Mouse (Mus musculus): ENCODE measurements around the gene Nufip2. TPM values are rescaled to one million over a fixed set of nuclear protein-coding genes. Genes with fewer than 3 reads are reported as not detected.

Nufip2 gene
- polyA plus RNA-seq, 1 experiment from 2014 or later: 5.0 TPM

DNA sequence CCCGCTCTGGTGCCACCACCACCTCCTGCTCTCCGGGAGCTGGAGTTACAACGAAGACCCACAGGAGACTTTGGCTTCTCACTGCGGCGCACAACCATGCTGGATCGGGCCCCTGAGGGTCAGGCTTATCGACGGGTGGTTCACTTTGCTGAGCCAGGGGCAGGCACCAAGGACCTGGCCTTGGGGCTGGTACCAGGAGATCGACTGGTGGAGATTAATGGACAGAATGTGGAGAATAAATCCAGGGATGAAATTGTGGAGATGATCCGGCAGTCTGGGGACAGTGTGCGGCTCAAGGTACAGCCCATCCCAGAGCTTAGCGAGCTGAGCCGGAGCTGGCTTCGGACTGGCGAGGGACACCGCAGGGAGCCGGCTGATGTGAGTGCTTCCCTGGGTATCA is 92.0 kb downstream of the Nufip2 start:
- peaks cover 11% of the 10 kb centered on the region; the same call in 1 of the 2 replicates for H3K36me3 ChIP-seq
- peaks cover 5% of the 10 kb centered on the region for H3K4me1 ChIP-seq
- H3K27ac ChIP-seq: no peak overlapping the region
- no peak for ATAC-seq (ENCODE audit: insufficient read depth, low FRiP score, low read depth)
- no peak overlapping the region for H3K4me3 ChIP-seq (replicated peaks)
- 88% methylated on average over 17 of the region's 17 CpGs for WGBS
- H3K9ac ChIP-seq: no peak overlapping the region
- H3K4me2 ChIP-seq: no peak overlapping the region
- H3K27me3 ChIP-seq (replicated peaks): no peaks in the 10 kb centered on the region
- H3K9me3 ChIP-seq: no peaks in the 10 kb centered on the region

DNA sequence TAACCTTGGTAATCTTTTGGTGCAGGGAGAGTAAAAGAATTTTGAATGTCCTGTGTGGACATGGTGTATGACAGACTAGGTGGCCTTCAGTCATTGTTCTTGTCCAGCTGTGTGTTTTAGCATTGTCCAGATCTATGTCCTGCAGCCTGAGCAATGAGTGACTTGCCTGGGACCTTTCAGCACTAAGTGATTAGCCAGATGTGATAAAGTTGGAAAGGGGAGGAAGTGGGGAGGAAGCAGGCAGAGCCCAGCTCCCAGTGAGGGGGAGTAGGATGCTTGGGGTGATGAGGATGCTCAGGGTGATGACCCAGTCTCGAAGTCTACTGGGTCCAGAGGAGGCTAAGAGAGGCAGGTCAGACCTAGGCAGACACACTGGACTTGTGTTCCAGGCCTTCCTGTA is 93.3 kb downstream of the Nufip2 start:
- Histone ChIP-seq H3K36me3 (peaks cover 11% of the 10 kb centered on the region; the same call in 1 of the 2 replicates), H3K4me1 (peaks cover 17% of the 10 kb centered on the region), H3K27ac (no peak overlapping the region), H3K27me3 (replicated peaks) (no peaks in the 10 kb centered on the region), H3K9me3 (no peaks in the 10 kb centered on the region), H3K4me3 (replicated peaks) (no peak overlapping the region), H3K4me2 (no peak overlapping the region), H3K9ac (no peak overlapping the region)
- ATAC-seq (ENCODE audit: insufficient read depth, low FRiP score, low read depth): no peak
- 67% methylated on average over 1 of the region's 1 CpGs for WGBS

GRCm38 (mm10) chr11:77781088-77781487 is 95.1 kb downstream of the Nufip2 start:
- peaks cover 36% of the 10 kb centered on the region for H3K4me1 ChIP-seq
- H3K9ac ChIP-seq: no peak overlapping the region
- H3K9me3 ChIP-seq: no peaks in the 10 kb centered on the region
- H3K27ac ChIP-seq: no peak overlapping the region
- no peak overlapping the region for H3K4me2 ChIP-seq
- no peak overlapping the region for H3K4me3 ChIP-seq (replicated peaks)
- no peak for ATAC-seq (ENCODE audit: insufficient read depth, low FRiP score, low read depth)
- H3K36me3 ChIP-seq: peaks cover 11% of the 10 kb centered on the region; the same call in 1 of the 2 replicates
- 66% methylated on average over 7 of the region's 7 CpGs for WGBS
- H3K27me3 ChIP-seq (replicated peaks): no peaks in the 10 kb centered on the region

GRCm38 (mm10) chr11:77782104-77782815 is 96.3 kb downstream of the Nufip2 start:
- Histone ChIP-seq H3K27ac (no peak overlapping the region), H3K27me3 (replicated peaks) (no peaks in the 10 kb centered on the region), H3K9me3 (no peaks in the 10 kb centered on the region), H3K9ac (no peak overlapping the region), H3K4me1 (peaks cover 42% of the 10 kb centered on the region), H3K4me2 (no peak overlapping the region), H3K36me3 (peaks cover 8% of the 10 kb centered on the region; the same call in 1 of the 2 replicates), H3K4me3 (replicated peaks) (no peak overlapping the region)
- 82% methylated on average over 7 of the region's 7 CpGs for WGBS
- ATAC-seq (ENCODE audit: insufficient read depth, low FRiP score, low read depth): no peak

DNA sequence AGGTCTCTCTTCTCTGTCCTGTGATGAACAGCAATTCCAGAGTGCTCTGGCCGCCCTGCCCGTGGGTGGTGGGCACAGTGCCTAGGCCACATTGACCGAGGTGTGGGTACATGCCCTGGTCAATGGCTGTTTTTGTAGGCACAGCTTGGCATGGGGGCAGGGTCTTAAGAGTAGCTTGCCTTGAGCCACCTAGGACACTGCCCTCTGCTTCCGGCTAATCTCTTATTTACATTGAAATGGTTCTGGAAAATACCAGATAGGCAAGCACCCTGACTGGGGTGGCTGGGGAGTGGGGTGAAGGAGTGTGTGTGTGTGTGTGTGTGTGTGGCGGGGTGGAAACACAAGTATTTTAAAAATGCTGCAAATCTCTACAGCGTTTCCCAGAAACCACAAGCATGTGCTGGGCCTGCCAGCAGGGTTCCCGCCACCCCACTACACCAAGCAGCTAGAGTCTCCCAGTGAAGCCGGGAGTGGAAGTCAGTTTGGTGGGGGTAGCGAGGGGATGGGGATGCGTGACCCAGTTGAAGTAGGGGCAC is 97.3 kb downstream of the Nufip2 start:
- peaks cover 42% of the 10 kb centered on the region for H3K4me1 ChIP-seq

DNA sequence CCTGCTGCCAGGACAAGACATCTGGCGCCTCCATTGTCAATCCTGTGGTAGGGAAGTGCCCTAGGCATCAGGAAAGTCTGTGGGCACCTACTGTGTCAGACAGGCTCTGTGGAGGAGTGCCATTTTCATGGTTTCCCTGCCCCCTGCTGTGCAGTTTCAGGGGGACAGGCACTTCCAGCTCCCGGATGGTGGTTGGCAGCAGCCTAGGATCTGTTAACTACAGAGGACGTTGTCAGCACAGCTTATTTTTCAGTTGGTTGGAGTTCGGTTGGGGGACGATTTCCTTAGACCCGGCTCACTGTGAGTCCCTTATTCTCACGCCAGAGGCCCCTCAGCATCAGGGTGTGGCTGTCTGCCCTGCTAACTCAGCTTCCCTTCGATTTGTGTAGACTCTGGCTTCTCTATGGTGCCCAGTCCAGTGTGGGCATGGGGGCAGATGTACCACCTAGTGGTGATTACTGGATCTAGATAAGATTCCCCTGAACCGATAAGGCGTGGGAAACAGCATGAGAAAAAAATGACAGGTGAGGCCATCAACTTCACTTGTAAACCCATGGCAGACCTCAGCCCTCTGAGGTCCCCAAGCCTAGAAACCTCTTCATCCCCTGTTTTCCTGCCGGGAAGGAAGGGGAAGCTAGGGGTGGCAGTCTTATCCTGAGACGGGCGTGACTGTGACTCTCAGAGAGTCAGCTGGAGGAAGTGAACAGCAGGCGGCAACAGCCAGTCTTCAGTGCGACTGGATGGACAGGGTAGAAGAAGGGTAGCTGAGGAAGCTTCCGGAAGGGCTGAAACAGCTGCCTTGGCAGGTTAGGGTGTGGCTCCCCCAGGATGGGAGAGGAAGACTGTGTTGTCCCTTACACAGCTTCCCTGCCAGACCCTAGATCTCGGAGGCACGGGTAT is 98.0 kb downstream of the Nufip2 start:
- Histone ChIP-seq H3K4me1 (peaks cover 42% of the 10 kb centered on the region), H3K36me3 (no peaks in the 10 kb centered on the region), H3K4me3 (replicated peaks) (no peak overlapping the region; the same call in 1 of the 2 replicates), H3K27ac (peak overlapping the region; percentile 84), H3K9me3 (no peaks in the 10 kb centered on the region), H3K4me2 (peak overlapping the region; percentile 13; the same call in 1 of the 2 replicates), H3K9ac (no peak overlapping the region), H3K27me3 (replicated peaks) (no peaks in the 10 kb centered on the region)
- peak; percentile 25; the same call in 1 of the 2 replicates for ATAC-seq (ENCODE audit: insufficient read depth, low FRiP score, low read depth)
- WGBS: 49% methylated on average over 18 of the region's 18 CpGs

More for the DNA sequence above, 97.3 kb downstream of the Nufip2 start:
- H3K27ac ChIP-seq: peak overlapping the region; percentile 84
- no peak overlapping the region for H3K4me2 ChIP-seq
- H3K9ac ChIP-seq: no peak overlapping the region
- ATAC-seq (ENCODE audit: insufficient read depth, low FRiP score, low read depth): peak; percentile 1; the same call in 1 of the 2 replicates
- H3K9me3 ChIP-seq: no peaks in the 10 kb centered on the region
- H3K36me3 ChIP-seq: no peaks in the 10 kb centered on the region
- WGBS: 59% methylated on average over 10 of the region's 10 CpGs
- H3K27me3 ChIP-seq (replicated peaks): no peaks in the 10 kb centered on the region
- no peak overlapping the region for H3K4me3 ChIP-seq (replicated peaks)

DNA sequence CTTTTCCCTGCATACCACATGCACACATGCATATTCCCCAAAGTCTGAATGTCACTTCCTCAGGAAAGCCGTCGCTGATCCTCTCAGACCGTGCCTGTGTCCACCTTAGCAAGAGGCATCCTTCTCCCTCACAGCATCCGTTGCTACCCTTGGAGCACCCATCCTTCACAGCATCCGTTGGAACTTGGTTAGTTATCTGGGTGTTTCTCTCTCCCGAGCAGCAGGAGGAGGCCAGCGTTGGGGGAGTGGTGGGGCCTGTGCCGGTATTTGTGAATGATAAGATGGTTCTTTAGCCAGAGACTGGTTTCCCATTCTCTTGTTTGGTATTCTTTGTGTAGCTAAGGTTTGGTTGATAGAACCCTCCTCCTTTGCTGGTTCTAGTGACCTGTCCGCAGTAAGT is 98.9 kb downstream of the Nufip2 start:
- H3K4me1 ChIP-seq: peaks cover 42% of the 10 kb centered on the region
- H3K36me3 ChIP-seq: no peaks in the 10 kb centered on the region
- ATAC-seq (ENCODE audit: insufficient read depth, low FRiP score, low read depth): no peak
- WGBS: 65% methylated on average over 9 of the region's 9 CpGs
- no peak overlapping the region for H3K9ac ChIP-seq
- no peaks in the 10 kb centered on the region for H3K27me3 ChIP-seq (replicated peaks)
- H3K4me2 ChIP-seq: no peak overlapping the region
- H3K9me3 ChIP-seq: no peaks in the 10 kb centered on the region
- peak overlapping the region; percentile 84 for H3K27ac ChIP-seq
- H3K4me3 ChIP-seq (replicated peaks): no peak overlapping the region

GRCm38 (mm10) chr11:77785396-77785767 is 99.4 kb downstream of the Nufip2 start:
- Histone ChIP-seq H3K4me3 (replicated peaks) (no peak overlapping the region), H3K4me1 (peaks cover 44% of the 10 kb centered on the region), H3K9ac (no peak overlapping the region), H3K27me3 (replicated peaks) (no peaks in the 10 kb centered on the region), H3K27ac (peak overlapping the region; percentile 84), H3K9me3 (no peaks in the 10 kb centered on the region), H3K4me2 (peak overlapping the region; percentile 8), H3K36me3 (no peaks in the 10 kb centered on the region)
- ATAC-seq (ENCODE audit: insufficient read depth, low FRiP score, low read depth): peak; percentile 17; the same call in 1 of the 2 replicates
- WGBS: 14% methylated on average over 5 of the region's 5 CpGs

DNA sequence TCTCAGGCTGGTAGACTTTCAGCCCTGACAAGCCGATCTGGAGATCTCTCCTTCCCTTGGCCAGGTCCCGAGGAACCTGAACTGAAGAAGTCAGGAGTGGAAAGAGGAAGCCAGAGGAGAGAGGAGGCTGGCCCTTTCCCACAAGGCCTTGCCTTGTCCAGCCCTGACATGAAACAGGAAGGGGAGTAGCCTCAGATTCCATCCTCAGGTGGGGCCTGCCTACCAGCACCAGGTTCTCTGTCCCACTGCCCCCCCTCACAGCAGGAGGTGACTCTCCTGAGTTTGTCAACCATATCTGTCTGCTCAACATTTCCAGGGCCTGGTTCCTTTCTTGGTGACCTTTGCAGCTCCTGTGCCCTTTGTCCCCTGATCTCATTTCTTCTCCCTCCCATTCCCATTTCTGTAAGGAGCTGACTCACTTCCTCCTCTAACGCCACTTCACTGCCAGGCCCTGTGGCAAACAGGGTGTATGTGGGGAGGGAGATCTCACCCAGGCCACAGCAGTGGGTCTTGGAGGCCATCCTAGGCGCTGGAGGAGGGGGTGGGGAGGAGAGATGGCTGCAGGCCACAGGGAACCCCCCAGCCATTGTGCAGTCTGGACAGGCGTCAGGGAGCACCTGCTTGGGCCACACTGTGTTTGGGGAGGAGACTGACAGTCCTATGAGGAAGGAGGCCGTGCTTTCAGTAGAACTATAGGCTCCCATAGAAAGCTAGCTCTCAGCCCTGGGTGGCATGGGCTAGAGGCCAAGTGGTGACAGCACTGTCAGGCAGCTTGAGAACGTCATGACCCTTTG is 100.0 kb downstream of the Nufip2 start:
- Histone ChIP-seq H3K27me3 (replicated peaks) (no peaks in the 10 kb centered on the region), H3K9me3 (no peaks in the 10 kb centered on the region), H3K4me2 (peak overlapping the region; percentile 8; the same call in 1 of the 2 replicates), H3K4me3 (replicated peaks) (no peak overlapping the region), H3K27ac (peak overlapping the region; percentile 84), H3K4me1 (peaks cover 50% of the 10 kb centered on the region), H3K36me3 (no peaks in the 10 kb centered on the region), H3K9ac (no peak overlapping the region)
- ATAC-seq (ENCODE audit: insufficient read depth, low FRiP score, low read depth): peak; percentile 51
- 40% methylated on average over 7 of the region's 7 CpGs for WGBS

DNA sequence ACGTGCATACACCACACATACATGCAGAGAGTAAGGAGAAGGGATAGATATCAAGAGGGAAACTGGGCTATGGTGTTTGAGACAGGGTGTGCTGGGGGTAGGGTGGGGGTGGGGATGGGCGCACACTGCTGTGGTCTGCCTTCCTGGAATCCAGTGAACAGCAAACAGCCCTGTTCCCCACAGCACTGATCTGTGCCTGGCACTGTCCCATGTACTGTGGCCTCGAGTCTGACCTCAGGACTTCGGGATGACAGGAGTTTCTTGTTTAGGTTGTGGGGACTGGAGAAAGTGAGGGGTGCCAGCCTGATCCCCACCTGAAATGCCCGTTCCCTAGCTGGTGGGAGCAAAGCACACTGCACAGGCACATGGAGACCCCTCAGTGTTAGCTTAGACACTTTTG is 101.8 kb downstream of the Nufip2 start, which contains the start of gene Gm10277:
Gene Gm10277 (minus strand): TSS at position 41 of the 400 bp plus-strand sequence.
- 72% methylated on average over 5 of the region's 5 CpGs for WGBS
- H3K4me3 ChIP-seq (replicated peaks): no peak within 1 kb of the TSS
- no peak within 1 kb of the TSS for H3K9ac ChIP-seq
- no peaks in the 10 kb centered on the region for H3K36me3 ChIP-seq
- peaks cover 63% of the 10 kb centered on the region for H3K4me1 ChIP-seq
- ATAC-seq (ENCODE audit: insufficient read depth, low FRiP score, low read depth): no peak
- no peaks in the 10 kb centered on the region for H3K9me3 ChIP-seq
- H3K4me2 ChIP-seq: no peak within 1 kb of the TSS
- no peaks in the 10 kb centered on the region for H3K27me3 ChIP-seq (replicated peaks)
- H3K27ac ChIP-seq: peak within 1 kb of the TSS; percentile 84

DNA sequence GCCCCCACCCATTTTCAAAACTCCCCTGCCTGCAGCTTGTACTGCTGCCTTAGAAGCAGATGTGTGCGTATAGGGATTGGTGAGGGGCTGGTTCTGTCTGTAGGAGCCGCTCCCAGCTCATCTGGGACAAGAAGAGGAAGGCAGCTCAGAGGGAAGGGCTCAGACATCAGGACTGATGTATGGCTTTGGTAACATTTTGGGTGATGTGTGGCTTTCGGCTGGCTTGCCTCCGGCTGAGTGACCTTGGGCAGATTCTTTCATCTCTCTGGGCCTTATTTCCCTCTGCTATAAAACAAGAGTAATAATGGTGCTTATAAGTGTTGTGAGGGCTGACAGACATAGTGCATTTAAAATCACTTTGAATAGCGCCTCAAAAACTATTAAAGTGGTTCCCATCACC is 103.6 kb downstream of the Nufip2 start:
- Histone ChIP-seq H3K4me1 (peaks cover 46% of the 10 kb centered on the region), H3K4me2 (no peak overlapping the region)

More for the DNA sequence above, 103.6 kb downstream of the Nufip2 start:
- Histone ChIP-seq H3K27me3 (replicated peaks) (no peaks in the 10 kb centered on the region), H3K36me3 (no peaks in the 10 kb centered on the region), H3K9ac (no peak overlapping the region), H3K4me3 (replicated peaks) (no peak overlapping the region), H3K27ac (no peak overlapping the region), H3K9me3 (no peaks in the 10 kb centered on the region)
- 78% methylated on average over 5 of the region's 5 CpGs for WGBS
- ATAC-seq (ENCODE audit: insufficient read depth, low FRiP score, low read depth): no peak

Measured in stomach, embryonic 15.5 days (tissue).